Mouse (Mus musculus) B cell, adult 2 months (primary cell): ENCODE data around the gene Bbof1.

Experiments
- DNase-seq, 2 experiments: peaks; one replicate each; pipeline ENCODE4 v3.0.0; 2022

Bbof1 gene

DNA sequence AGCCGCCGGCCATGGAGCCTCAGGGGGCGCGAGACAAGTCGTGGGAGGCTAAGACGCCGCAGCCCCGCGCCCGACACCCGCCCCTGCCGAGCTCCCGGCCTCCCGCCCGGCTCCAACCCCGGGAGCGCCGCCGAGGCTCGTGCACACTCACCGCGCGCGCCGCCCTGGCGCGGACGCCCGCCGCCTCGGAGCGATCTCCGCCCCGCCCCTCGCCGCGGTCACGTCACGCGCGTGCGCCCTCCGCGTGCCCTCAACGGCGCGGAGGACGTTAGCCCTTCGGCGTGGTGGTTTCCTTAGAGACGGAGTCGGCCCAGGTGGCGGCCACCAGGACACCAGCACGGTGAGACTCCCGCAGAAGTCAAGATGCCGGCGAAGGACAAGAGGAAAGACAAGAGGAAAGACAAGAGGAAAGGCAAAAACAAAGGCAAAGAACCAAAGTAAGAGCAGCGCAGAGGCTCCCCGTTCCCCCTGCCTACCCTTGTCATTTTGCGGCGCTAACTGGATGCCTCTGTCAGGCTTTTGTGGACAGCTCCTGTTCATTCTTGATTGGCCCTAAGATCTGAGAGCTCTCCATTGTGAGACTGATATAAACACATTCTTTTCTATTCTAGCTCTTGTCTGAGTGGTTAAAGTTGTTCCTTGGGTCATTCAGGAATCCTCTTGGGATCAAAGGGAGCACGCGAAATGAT lies at the start of gene Bbof1, which contains the start of gene Entpd5:
Gene Bbof1 (plus strand): TSS at position 253 of the 689 bp plus-strand sequence.
Gene Entpd5 (minus strand): TSS at position 211 of the 689 bp plus-strand sequence.
- DNase-seq: peak; percentile 93

DNA sequence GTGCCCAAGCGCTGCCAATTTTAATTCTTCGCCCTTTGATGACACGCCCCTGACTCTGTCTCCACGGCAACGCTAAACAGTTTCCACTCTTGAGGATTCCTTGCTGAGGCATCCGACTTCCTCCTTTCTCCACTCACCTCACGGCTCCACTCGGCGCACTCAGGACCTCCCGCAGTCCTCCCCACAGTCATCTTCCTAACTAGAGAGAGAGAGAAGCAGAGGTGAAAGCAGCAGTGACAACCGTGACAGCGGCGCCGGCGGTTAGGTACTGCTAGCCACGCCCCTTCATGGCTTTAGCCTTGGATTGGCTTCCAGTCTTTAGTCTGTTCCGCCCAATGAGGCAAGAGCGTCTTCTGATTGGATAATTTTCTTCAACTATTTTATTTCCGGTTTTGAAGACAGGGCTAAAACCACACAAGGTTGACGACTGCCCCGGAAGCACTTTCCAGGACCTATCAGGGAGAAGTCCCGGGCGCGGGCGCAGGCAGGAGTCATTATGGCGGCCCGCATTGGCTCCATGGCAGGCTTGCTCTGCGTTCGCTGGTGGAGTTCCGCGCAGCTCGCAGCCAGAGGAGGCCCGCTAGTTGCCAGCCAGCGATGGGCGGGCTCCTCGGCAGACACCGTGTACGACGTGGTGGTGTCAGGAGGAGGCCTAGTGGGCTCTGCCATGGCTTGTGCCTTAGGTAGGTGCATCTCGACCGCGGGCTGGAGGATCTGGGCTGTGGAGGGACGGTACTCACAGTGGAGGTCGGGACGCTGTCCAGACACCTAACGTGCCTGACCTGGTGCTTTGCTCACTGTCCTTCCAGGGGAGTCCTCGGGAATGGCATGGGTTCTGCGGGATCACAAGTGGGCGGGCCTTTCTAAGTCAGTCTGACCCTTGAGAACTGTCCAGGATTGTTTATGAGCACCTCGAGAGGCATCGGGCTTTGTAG lies 47.0 kb upstream of the Bbof1 start, which contains the start of the genes Coq6 and Fam161b:
Gene Coq6 (plus strand): TSS at position 103 of the 935 bp plus-strand sequence.
Gene Fam161b (minus strand): TSS at position 279 of the 935 bp plus-strand sequence.
- DNase-seq: peak; percentile 91 to 93

DNA sequence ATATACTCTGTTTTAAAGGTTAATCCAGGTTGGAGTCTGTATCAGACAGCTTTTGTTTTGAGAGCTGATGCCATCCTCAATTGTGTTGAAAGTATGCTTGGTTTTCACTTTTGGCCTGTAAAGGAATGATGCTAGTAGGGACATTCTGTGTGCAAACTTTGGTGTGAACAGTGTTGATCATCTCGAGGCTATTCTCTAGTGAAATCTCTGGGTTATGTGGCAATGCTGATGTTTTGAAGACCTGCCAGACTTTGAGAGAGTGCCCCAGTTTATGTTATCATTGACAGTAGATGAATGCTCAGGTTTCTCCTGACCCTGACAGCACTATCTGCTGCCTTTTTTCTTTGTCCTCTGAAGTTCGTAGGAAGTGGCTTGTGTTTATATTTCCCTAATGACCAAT lies 46.0 kb upstream of the Bbof1 start:
- no peak for DNase-seq

DNA sequence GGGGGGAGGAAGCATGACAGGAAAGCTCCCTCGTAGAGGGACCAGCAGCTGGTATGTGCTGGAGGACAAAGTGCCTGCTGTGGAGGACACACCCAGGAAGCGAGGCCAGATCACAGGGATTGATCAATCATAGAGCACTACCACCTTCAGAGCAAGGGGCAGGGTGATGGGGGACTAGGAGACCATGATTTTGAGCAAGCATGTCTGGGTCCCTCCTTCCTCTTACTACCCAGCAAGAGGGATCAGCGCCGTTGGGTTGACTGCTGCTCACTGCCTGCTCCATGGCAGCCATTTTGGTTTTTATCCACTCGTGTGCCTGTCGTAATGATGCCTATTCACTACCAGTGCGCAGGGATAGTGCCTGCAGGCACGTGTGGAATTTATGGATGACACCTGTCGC lies 44.6 kb upstream of the Bbof1 start:
- DNase-seq: no peak

DNA sequence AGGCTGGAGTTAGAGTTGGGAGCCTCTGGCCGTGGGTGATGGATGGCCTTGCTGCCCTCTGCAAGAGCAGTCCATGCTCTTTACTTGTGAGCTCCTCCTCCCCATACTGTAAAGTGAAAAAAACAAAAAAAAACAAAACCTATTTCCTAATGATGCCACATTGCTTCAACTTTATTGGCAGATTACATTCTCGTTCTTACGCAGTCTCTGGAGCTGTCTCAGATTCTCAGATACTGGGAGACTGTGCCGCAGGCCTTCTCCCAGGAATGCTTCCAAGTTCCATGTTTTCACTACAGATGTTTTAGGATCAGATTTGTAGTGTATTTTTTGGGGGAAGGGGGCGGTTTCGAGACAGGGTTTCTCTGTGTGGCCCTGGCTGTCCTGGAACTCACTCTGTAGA lies 43.7 kb upstream of the Bbof1 start:
- no peak for DNase-seq

DNA sequence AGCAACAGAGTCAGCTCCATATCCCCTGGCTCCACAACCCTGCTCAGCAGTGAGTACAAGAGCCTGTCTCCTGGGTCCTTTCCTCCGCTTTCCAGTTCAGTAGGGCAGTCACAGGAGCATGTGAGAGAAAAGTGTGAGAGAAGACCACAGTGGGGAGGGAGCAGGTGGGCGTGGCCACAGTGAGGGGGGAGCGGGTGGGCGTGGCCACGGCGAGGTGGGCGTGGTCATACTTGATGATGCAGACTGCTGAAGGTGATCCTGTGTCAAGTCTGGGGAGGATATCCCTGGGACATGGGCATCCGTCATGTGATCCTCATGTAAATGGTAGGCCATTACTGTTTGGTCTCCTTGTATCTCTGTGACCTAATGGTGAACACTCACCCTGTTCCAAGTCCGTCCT lies 41.9 kb upstream of the Bbof1 start:
- peak; percentile 14 to 26 for DNase-seq

DNA sequence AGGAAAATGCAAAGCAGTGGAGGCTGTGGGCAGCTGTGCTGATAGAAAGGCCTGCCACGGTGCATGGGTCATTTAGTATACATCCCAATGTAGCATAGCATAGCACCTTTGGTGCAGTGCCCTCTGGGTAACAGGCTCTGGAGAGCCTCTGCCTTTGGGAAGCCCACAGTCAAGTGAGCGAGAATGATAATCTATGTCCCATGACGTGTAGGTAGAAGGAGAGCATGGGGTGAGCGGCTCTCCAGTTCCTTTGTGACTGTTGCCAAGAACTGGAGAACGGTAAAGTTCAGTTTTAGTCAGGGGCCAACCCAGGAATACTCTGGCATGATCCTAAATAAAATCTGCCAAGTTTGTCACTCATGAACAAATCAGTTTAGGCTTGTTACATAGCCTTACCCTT lies 37.2 kb upstream of the Bbof1 start:
- DNase-seq: no peak

DNA sequence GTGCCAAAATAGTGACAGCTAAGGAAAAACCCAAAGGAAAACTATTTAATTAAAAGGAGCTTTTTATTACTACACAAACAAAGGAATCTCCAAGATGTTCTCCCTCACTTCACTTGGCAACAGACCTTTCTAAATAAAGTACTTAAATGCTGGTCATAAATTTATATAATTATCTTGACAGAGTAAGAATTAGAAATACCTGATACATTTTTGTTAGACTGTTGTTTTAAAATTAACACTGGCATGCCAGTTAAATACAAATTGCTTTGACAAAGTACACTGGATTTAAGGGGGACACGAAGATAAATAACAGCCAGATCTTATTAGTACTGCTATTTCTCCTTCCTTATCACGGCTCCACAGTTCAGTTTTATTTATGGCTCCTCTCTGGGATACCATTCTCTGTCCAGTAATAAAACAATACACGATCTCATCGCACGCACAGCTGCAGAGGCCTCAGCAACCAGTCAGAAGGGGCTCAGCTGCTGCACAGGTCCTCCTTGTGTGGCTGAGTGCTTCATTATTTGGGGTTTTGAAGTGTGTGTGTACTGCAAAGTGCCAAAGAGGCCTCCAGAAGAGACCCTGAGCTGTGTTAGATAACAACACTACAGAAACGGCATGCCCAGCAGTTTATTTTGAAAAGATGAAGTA lies 34.9 kb upstream of the Bbof1 start:
- no peak for DNase-seq

DNA sequence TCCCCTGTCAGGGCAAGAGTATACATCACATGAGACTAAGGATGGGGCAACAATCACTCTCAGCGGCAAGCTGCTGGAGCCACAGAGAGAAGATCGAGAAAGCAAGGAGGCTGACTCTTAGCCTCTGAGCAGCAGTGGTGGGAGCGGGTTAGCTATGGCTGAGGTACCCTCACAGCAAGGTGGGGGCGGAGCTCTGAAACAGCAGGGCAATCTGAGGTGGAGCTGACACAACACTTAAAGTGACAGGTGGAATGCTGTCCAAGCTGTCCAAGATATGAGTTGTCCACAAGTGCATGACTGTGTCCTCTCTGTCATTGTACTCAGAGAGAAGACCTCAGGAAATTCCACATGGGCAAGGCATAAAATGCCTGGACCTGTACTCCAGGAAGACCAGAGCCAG lies 26.5 kb upstream of the Bbof1 start:
- no peak for DNase-seq

DNA sequence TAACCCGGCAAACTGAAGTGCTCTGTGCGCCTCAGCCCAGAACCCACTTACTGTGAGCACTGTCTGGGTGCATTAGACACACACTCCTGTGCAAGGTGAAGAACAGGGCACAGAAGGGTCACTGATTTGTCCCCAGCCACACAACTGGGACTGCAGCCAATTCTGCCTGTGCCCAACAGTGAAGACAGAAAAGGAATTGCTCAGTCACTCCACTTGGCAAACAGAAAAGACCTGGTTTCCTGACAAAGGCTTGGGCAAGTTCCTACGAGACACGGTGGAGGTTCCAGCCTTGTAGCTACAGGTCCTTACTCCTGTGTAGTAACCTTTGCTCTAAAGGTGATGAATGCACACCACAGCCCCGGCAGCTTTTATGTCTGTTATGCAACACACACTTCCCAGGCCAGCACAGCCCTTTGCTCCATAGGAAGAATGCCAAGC lies 24.2 kb upstream of the Bbof1 start:
- no peak for DNase-seq

DNA sequence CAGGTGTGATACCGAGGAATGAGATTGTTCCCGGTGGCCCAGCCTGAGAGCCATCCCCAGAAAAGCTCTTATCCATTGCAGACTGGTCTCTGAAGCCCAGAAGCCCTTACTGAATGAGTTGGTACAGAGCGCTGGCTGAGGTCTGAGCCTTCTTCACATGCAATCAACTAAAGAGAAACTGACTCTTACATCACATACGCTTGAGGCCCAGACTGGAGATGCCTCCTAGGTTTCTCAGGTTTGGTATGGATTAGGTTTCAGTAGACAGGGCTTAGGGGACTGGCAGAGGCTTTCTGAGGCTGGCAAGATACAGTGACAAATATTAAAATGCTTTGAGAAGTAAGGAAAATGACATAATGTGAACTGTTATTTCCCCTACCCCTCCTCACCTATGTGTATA lies 23.5 kb upstream of the Bbof1 start:
- no peak for DNase-seq

DNA sequence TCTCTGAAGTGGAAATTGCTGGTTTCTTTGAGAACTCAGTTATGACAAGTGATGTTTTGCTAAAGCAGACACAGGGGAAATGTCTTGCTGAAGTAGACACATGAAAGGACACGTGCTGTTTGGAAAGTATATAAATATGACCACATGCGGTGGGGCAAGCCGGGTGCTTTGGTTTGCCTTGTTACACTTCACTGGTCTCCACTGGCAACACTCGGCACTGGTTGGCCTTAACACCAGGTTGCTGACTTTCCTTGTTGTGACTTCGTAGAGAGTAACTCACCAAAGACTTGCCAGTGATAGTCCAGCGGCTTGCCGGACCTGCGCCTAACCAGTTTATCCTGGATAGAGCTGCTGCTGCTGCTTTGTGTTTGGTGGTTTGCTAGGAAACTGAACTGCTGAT lies 20.8 kb upstream of the Bbof1 start:
- DNase-seq: peak; percentile 25 to 30

DNA sequence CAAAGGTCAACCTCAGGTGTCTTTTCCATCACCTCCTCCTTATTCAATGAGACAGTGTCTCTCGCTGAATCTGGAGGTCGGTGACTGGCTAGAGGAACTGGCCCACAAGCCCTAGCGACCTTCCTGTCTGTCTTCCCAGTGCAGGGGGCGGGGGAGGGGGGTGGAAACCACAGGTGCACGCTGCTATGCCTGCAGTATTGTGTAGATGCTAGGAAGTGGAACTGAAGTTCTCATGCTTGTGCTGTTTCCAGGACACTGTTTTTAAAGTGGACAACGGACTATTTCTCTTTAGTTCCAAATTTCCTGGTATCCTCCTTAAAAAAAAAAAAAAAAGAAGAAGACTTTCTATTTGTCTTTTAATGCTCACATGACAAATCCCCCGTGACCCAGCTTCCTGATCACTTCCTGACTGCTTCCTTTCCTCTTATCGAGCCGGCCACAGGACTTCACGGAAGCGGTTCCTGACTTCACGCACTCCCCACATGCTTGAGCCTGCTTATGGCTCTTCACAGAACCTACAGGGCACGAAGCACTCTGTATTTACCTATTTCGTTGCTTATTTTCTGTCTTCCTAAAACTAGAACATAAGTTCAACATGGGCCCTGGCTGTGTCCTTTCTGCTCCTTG lies 20.0 kb upstream of the Bbof1 start:
- peak; percentile 46 to 53 for DNase-seq

DNA sequence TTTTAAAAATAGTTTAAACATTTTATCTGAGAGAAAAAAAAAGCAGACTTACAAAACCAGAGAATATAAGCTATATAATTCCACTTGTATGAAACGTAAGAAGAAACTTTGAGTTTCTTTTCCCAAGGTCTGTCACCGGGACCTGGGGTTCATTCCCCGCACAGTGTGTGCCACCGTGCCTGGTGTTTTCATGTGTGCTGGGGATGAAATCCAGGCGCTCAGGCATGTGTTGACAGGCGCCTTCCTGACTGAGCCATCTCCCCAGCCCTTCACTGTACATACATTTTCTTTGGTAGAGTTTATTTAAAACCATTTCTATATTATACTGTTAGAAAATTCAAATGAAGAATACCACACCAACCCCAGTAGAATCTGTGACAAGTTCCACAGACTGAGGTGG lies 18.5 kb upstream of the Bbof1 start:
- no peak for DNase-seq

DNA sequence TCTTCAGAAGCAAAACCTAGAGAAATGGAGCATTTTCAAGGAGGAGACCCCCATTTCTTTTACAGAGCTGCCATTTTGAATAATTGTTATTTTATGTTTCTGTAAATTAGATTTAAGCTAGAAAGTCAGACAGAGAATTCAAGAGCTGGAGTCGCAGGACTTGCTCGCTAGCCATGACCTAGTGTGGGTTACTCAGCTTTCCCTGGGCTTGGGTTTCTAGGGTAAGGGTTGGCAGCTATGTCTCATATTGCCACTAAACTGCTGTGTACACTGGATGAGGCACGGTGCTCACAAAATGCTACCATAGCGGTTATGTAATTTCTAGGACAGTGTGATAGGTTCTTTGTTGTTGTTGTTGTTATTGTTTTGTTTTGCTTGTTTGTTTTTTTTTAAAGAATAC lies 16.2 kb upstream of the Bbof1 start:
- DNase-seq: no peak

DNA sequence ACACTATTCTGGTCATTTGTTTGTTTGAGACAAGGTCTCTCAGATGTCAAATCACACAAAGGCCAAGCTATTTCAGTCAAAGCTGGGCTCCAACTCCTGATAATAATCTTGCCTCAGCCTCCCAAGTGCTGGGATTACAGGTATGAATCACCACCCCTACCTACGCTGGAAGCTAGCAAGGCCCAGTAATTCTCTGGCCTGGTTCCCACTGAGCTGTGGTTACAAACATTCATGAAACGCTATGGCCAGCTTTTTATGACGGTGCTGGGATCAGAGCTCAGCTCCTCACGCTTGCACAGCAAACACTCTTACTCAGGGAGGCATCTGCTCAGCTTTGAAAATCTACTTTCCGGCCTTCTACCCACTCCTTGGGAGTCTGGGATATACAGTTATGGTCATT lies 15.0 kb upstream of the Bbof1 start:
- no peak for DNase-seq

DNA sequence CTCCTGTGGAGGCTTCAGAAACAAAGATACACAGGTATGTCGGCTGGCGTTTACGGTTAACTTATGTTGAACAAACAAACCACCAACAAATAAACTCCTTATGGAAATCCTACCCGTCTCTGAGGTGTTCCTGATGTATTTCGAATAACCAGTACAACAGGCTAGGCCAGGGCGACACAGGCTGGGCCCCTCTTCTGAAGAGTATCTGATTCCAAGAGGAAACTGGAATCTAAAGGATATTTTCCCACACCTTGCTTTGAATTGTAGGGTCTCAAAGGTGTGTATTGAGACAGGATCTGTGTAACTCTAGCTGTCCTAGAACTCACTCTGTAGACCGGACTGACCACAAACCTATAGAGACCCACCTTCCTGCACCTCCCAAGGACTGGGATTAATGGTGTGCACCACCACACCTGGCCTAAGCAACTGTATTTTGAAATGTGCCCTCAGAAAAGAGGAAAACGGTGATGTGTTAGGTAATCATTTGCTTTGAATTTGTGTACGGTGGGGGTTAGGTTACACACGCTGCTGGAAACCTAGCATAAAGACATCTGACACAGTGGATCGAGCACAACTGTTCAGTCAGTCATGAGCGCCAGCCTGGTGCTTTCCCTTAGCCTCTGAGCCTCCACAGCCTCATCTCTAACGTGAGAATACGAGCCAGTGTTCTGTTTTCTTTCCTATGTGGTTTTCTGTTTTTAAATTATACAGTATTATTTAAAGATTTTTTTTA lies 11.8 kb upstream of the Bbof1 start:
- no peak for DNase-seq

DNA sequence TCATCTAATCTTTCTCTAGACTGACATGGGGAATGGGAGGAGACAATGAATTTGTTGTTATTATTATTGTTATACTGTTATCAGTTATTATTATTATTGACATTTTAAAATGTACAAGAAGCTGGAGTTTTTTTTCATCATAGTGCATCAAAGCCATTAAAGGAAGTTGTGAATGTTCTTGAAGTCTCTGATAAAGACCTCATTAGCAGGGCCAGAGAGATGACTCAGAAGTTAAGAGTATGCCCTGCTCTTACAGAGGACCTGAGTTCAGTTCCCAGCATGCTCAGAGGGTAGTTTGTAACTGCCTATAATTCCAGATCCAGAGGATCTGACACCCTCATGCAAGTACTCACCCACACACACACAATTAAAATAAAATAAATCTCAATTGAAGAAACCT lies 11.2 kb upstream of the Bbof1 start:
- DNase-seq: no peak

DNA sequence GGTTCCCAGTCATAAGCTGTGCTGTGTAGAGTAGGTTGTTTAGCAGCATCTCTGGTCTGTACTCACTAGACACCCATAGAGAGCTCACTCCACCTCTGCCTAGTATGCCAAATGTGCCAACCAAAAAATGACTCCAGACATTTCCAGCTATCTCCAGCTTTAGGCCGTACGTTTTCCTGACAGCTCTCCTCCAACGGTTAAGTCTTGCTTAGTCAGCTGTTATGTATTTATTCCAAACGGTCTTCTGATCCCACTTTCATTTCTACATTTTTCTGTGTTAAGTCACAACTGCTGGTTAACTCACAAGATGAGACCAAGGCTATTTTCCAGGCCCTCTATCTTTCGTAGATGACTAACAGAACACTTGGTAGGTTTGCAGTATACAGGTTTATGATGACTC lies 10.2 kb upstream of the Bbof1 start:
- DNase-seq: no peak

DNA sequence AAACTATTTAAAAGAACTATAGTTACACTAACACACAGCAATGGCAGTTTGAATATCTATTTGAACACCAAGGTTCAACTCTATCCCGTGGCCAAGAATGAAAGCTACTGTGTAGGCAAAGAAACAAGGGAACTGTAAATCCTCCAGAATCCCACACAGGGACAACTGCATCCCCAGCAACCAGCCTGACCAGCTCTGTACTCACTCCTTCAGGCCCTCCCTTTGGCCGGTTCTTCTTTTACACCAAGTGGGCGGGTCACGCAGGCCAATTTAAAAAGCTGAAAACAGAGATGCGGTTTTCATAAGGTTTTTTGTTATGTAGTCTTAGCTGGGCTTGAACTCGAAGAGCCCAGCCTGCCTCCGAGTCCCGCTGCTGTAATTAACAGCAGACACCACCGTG lies 9.7 kb upstream of the Bbof1 start:
- no peak for DNase-seq

DNA sequence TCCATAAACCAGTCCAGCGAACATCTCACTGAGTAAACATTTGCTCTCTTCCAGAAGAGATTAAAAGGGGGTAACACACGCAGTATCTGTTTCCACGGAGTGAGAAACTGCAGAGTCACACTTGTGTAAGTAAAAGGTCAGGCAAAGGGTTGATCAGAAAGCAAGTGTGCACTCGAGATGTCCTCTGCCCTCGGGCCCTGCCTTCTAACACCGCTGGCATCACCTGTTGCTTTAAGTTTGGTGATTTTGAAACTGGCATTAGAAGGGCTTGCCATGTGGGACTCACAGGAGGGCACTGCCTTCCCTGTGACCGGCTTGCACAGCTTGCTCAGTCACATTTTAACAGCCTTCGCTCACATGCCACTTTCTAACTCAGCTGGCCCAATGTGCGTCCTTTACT lies 9.2 kb upstream of the Bbof1 start:
- DNase-seq: no peak

DNA sequence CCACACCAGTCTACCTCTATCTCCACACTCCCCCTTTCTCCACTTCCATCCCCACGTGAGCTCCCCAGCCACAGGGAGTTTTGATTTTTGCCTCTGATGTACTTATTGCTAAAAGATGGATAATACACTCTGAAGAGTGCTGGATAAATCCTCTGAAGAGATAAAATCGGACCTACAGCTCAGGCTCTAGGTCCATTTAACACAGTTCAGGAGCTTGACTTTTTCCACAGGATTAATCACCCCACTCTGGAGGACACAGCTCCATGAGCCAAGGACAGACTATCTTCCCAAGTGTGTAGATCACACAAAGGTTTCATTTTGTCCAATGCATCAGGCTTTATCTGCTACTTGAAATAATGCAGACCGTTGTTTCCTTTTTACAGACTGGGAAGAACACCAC lies 8.8 kb upstream of the Bbof1 start:
- DNase-seq: no peak
